Mouse (Mus musculus): ENCODE results near the gene Rbfox1. TPM values are rescaled to one million over a fixed set of nuclear protein-coding genes. Genes with fewer than 3 reads are reported as not detected.
A peak's percentile ranks its signal among the peaks of the same experiment; 100 is the strongest.

The Rbfox1 gene
- polyA plus RNA-seq, 1 experiment from 2014 or later: 4.6 TPM

DNA sequence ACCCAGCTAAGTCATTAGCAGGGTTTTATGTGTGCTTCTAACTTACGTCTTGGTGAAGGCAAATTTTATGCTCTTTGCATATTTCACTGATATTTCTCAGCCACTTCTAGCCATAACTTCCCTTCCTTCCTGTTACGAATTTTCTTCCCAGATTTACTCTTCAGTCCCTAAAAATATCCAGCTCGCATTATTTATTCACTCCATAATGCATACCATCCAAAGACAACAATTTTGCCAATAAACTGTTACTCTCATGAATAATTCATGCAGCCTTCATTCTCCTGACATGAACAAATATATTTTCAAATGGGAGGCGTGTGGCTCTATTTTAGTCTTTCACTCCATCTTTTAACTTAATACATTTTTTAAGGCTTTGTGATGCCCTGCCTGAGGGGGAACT, 1029.4 kb downstream of the Rbfox1 start:
- WGBS: 85% methylated on average over 4 of the region's 4 CpGs
- no peak for DNase-seq (ENCODE audit: low spot score)

GRCm38 (mm10) chr16:6918641-6919040, 1033.5 kb downstream of the Rbfox1 start:
- no peaks in the 10 kb centered on the region for H3K9me3 ChIP-seq (ENCODE audit: control insufficient read depth, low read length)
- WGBS: 63% methylated on average over 3 of the region's 3 CpGs
- H3K9ac ChIP-seq (ENCODE audit: low read length): no peak overlapping the region
- H3K4me3 ChIP-seq (ENCODE audit: low read depth, low read length): no peak overlapping the region
- ATAC-seq (replicated peaks; ENCODE audit: low FRiP score) (no peak), DNase-seq (ENCODE audit: low spot score) (no peak)
- H3K27me3 ChIP-seq (ENCODE audit: control insufficient read depth, insufficient read depth, low read length): no peaks in the 10 kb centered on the region
- no peak overlapping the region for H3K27ac ChIP-seq (ENCODE audit: low read depth, low read length)
- H3K36me3 ChIP-seq (ENCODE audit: control insufficient read depth, insufficient read depth, low read length): no peaks in the 10 kb centered on the region
- H3K4me1 ChIP-seq (replicated peaks; ENCODE audit: control insufficient read depth, insufficient read depth, low read length): no peaks in the 10 kb centered on the region
- H3K4me2 ChIP-seq (ENCODE audit: low read depth, low read length, severe bottlenecking): no peak overlapping the region

More for the DNA sequence above, 1029.4 kb downstream of the Rbfox1 start:
- Histone ChIP-seq H3K4me2 (ENCODE audit: low read depth, low read length, severe bottlenecking) (no peak overlapping the region), H3K4me1 (replicated peaks; ENCODE audit: control insufficient read depth, insufficient read depth, low read length) (no peaks in the 10 kb centered on the region), H3K27ac (ENCODE audit: low read depth, low read length) (no peak overlapping the region), H3K36me3 (ENCODE audit: control insufficient read depth, insufficient read depth, low read length) (no peaks in the 10 kb centered on the region), H3K4me3 (ENCODE audit: low read depth, low read length) (no peak overlapping the region), H3K9me3 (ENCODE audit: control insufficient read depth, low read length) (no peaks in the 10 kb centered on the region), H3K27me3 (ENCODE audit: control insufficient read depth, insufficient read depth, low read length) (no peaks in the 10 kb centered on the region), H3K9ac (ENCODE audit: low read length) (no peak overlapping the region)
- no peak for ATAC-seq (replicated peaks; ENCODE audit: low FRiP score)

- Histone ChIP-seq H3K27me3 (ENCODE audit: control insufficient read depth, insufficient read depth, low read length) (no peaks in the 10 kb centered on the region), H3K4me1 (replicated peaks; ENCODE audit: control insufficient read depth, insufficient read depth, low read length) (no peaks in the 10 kb centered on the region), H3K36me3 (ENCODE audit: control insufficient read depth, insufficient read depth, low read length) (no peaks in the 10 kb centered on the region), H3K9ac (ENCODE audit: low read length) (no peak overlapping the region), H3K4me2 (ENCODE audit: low read depth, low read length, severe bottlenecking) (no peak overlapping the region), H3K4me3 (ENCODE audit: low read depth, low read length) (no peak overlapping the region), H3K27ac (ENCODE audit: low read depth, low read length) (no peak overlapping the region), H3K9me3 (ENCODE audit: control insufficient read depth, low read length) (no peaks in the 10 kb centered on the region)
- WGBS: 40% methylated on average over 5 of the region's 5 CpGs
- ATAC-seq (replicated peaks; ENCODE audit: low FRiP score) (no peak), DNase-seq (ENCODE audit: low spot score) (no peak)
Measured at GRCm38 (mm10) chr16:6919681-6920080, 1034.5 kb downstream of the Rbfox1 start.

- Histone ChIP-seq H3K4me1 (replicated peaks; ENCODE audit: control insufficient read depth, insufficient read depth, low read length) (no peaks in the 10 kb centered on the region), H3K9me3 (ENCODE audit: control insufficient read depth, low read length) (no peaks in the 10 kb centered on the region), H3K27me3 (ENCODE audit: control insufficient read depth, insufficient read depth, low read length) (no peaks in the 10 kb centered on the region), H3K27ac (ENCODE audit: low read depth, low read length) (no peak overlapping the region), H3K9ac (ENCODE audit: low read length) (no peak overlapping the region), H3K4me2 (ENCODE audit: low read depth, low read length, severe bottlenecking) (no peak overlapping the region), H3K36me3 (ENCODE audit: control insufficient read depth, insufficient read depth, low read length) (no peaks in the 10 kb centered on the region), H3K4me3 (ENCODE audit: low read depth, low read length) (no peak overlapping the region)
- DNase-seq (ENCODE audit: low spot score): no peak
- 83% methylated on average over 2 of the region's 2 CpGs for WGBS
- ATAC-seq (replicated peaks; ENCODE audit: low FRiP score): no peak
Measured at GRCm38 (mm10) chr16:6927661-6928060, 1042.5 kb downstream of the Rbfox1 start.

- no peaks in the 10 kb centered on the region for H3K9me3 ChIP-seq (ENCODE audit: control insufficient read depth, low read length)
- H3K36me3 ChIP-seq (ENCODE audit: control insufficient read depth, insufficient read depth, low read length): no peaks in the 10 kb centered on the region
- no peaks in the 10 kb centered on the region for H3K4me1 ChIP-seq (replicated peaks; ENCODE audit: control insufficient read depth, insufficient read depth, low read length)
- H3K9ac ChIP-seq (ENCODE audit: low read length): no peak overlapping the region
- DNase-seq (ENCODE audit: low spot score) (no peak), ATAC-seq (replicated peaks; ENCODE audit: low FRiP score) (no peak)
- H3K27ac ChIP-seq (ENCODE audit: low read depth, low read length): no peak overlapping the region
- no peak overlapping the region for H3K4me3 ChIP-seq (ENCODE audit: low read depth, low read length)
- WGBS: 57% methylated on average over 3 of the region's 3 CpGs
- H3K27me3 ChIP-seq (ENCODE audit: control insufficient read depth, insufficient read depth, low read length): no peaks in the 10 kb centered on the region
- no peak overlapping the region for H3K4me2 ChIP-seq (ENCODE audit: low read depth, low read length, severe bottlenecking)
Measured at GRCm38 (mm10) chr16:6930795-6931194, 1045.6 kb downstream of the Rbfox1 start.

GRCm38 (mm10) chr16:6946151-6946550, 1061.0 kb downstream of the Rbfox1 start:
- Histone ChIP-seq H3K27ac (ENCODE audit: low read depth, low read length) (no peak overlapping the region), H3K4me1 (replicated peaks; ENCODE audit: control insufficient read depth, insufficient read depth, low read length) (no peaks in the 10 kb centered on the region), H3K36me3 (ENCODE audit: control insufficient read depth, insufficient read depth, low read length) (no peaks in the 10 kb centered on the region), H3K9me3 (ENCODE audit: control insufficient read depth, low read length) (no peaks in the 10 kb centered on the region), H3K9ac (ENCODE audit: low read length) (no peak overlapping the region), H3K27me3 (ENCODE audit: control insufficient read depth, insufficient read depth, low read length) (no peaks in the 10 kb centered on the region), H3K4me2 (ENCODE audit: low read depth, low read length, severe bottlenecking) (no peak overlapping the region), H3K4me3 (ENCODE audit: low read depth, low read length) (no peak overlapping the region)
- ATAC-seq (replicated peaks; ENCODE audit: low FRiP score) (no peak), DNase-seq (ENCODE audit: low spot score) (no peak)
- WGBS: 82% methylated on average over 6 of the region's 6 CpGs

- Histone ChIP-seq H3K9me3 (ENCODE audit: control insufficient read depth, low read length) (no peaks in the 10 kb centered on the region), H3K4me1 (replicated peaks; ENCODE audit: control insufficient read depth, insufficient read depth, low read length) (no peaks in the 10 kb centered on the region), H3K9ac (ENCODE audit: low read length) (no peak overlapping the region), H3K27me3 (ENCODE audit: control insufficient read depth, insufficient read depth, low read length) (0 out of 2 replicates have a peak, but pooled peaks cover 2% of the 10 kb centered on the region), H3K4me3 (ENCODE audit: low read depth, low read length) (no peak overlapping the region), H3K27ac (ENCODE audit: low read depth, low read length) (no peak overlapping the region), H3K36me3 (ENCODE audit: control insufficient read depth, insufficient read depth, low read length) (no peaks in the 10 kb centered on the region), H3K4me2 (ENCODE audit: low read depth, low read length, severe bottlenecking) (no peak overlapping the region)
- ATAC-seq (replicated peaks; ENCODE audit: low FRiP score) (no peak), DNase-seq (ENCODE audit: low spot score) (no peak)
- 89% methylated on average over 2 of the region's 2 CpGs for WGBS
Measured at GRCm38 (mm10) chr16:6949666-6950065, 1064.5 kb downstream of the Rbfox1 start.

- H3K36me3 ChIP-seq (ENCODE audit: control insufficient read depth, insufficient read depth, low read length): no peaks in the 10 kb centered on the region
- H3K27ac ChIP-seq (ENCODE audit: low read depth, low read length): no peak overlapping the region
- DNase-seq (ENCODE audit: low spot score) (no peak), ATAC-seq (replicated peaks; ENCODE audit: low FRiP score) (no peak)
- peaks cover 35% of the 10 kb centered on the region for H3K27me3 ChIP-seq (ENCODE audit: control insufficient read depth, insufficient read depth, low read length)
- H3K4me2 ChIP-seq (ENCODE audit: low read depth, low read length, severe bottlenecking): no peak overlapping the region
- no peaks in the 10 kb centered on the region for H3K4me1 ChIP-seq (replicated peaks; ENCODE audit: control insufficient read depth, insufficient read depth, low read length)
- no peak overlapping the region for H3K4me3 ChIP-seq (ENCODE audit: low read depth, low read length)
- no peaks in the 10 kb centered on the region for H3K9me3 ChIP-seq (ENCODE audit: control insufficient read depth, low read length)
- 89% methylated on average over 6 of the region's 6 CpGs for WGBS
- no peak overlapping the region for H3K9ac ChIP-seq (ENCODE audit: low read length)
Measured at GRCm38 (mm10) chr16:6955102-6955675, 1070.0 kb downstream of the Rbfox1 start.

DNA sequence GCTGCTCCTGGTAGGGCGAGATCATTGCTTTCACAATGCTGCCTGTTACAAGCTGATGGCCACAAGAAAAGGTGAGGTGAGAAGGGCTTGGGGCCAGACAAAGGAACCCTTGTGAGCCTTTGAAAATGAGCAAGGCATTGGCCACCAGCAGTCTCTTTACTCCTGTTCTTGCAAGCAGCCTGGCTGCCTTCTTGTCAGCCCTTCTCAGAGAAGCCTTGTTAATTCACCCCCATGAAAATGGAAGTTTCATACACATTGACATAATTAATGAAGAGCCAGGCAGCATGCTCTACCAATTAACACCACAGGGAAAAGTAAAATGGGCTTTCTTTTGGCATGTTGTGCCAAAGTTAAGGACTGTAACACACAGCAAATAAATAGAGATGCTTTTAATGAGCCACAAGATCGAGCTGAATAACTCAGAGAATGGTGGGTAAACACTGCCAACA, 1076.8 kb downstream of the Rbfox1 start:
- WGBS: 15% methylated on average over 2 of the region's 2 CpGs
- ATAC-seq (replicated peaks; ENCODE audit: low FRiP score) (peak; percentile 76), DNase-seq (ENCODE audit: low spot score) (peak; percentile 67)

More for the DNA sequence above, 1076.8 kb downstream of the Rbfox1 start:
- no peak overlapping the region for H3K4me2 ChIP-seq (ENCODE audit: low read depth, low read length, severe bottlenecking)
- H3K9me3 ChIP-seq (ENCODE audit: control insufficient read depth, low read length): no peaks in the 10 kb centered on the region
- H3K36me3 ChIP-seq (ENCODE audit: control insufficient read depth, insufficient read depth, low read length): no peaks in the 10 kb centered on the region
- no peak overlapping the region for H3K4me3 ChIP-seq (ENCODE audit: low read depth, low read length)
- no peak overlapping the region for H3K27ac ChIP-seq (ENCODE audit: low read depth, low read length)
- peaks cover 59% of the 10 kb centered on the region for H3K27me3 ChIP-seq (ENCODE audit: control insufficient read depth, insufficient read depth, low read length)
- peaks cover 10% of the 10 kb centered on the region; the same call in 1 of the 2 replicates for H3K4me1 ChIP-seq (replicated peaks; ENCODE audit: control insufficient read depth, insufficient read depth, low read length)
- H3K9ac ChIP-seq (ENCODE audit: low read length): no peak overlapping the region

All from forebrain, embryonic 11.5 days (tissue).